Mouse (Mus musculus) lung, adult 2 months (tissue): Measurements from ENCODE around the gene Ugt1a9.
"Not testable (repeated sequence)": the region's sequence is repeated elsewhere in the genome, so short reads cannot be mapped to it uniquely, and the experiment has no call there.

ENCODE experiments used
- CTCF ChIP-seq: fragments of 200-500 bp; IDR thresholded peaks from 2 replicates; pipeline ENCODE4 v1.5.1; 2011; ENCODE audit warnings: mild to moderate bottlenecking, low read length, control low read depth; ENCODE audit not compliant: insufficient read depth
- POLR2A ChIP-seq: fragments of 200-500 bp; IDR thresholded peaks from 2 replicates; pipeline ENCODE4 v1.6.1; 2011; ENCODE audit warnings: low read depth, mild to moderate bottlenecking, control low read depth, low read length, borderline replicate concordance; ENCODE audit errors: extremely low read depth

DNA sequence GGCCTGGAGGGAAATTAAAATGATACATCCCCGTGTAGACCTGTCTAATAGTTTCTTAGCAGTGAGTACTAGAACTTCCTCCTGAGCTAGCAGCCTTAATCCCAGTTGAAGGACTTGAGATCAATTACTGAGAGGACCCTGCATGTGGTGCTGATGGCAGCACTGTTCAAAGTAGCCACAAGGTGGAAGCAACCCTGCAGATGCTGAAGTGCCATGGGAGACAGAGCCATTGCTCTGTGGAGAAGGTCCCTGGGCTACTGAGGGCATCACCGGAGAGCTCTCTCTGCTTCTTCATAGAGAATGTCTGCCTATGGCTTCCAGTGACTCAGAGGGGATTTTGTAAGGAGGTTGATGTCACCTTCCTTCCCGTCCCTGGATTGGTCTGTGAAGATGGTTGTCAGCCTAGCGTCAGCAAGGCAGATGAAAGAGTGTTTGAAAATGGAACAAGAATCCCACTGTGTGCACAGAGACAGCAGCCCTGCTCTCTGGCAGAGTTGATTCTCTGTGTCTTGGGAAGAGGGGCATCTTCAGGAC, 55.3 kb downstream of the Ugt1a9 start:
- TF ChIP-seq POLR2A, result not testable (repeated sequence)
- peak; percentile 16; the same call in 1 of the 2 replicates for TF ChIP-seq CTCF
